Mouse (Mus musculus) kidney, postnatal 4 days (tissue): ENCODE measurements around the gene Birc5.

Experiments used
- DNase-seq, 2 experiments: peaks; one replicate each; pipeline ENCODE4 v3.0.0; 2021; ENCODE audit warnings: mixed read lengths in 2 of 2

Gene Birc5

GRCm38 (mm10) chr11:117888168-117888852 is 39.3 kb downstream of the Birc5 start:
- no peak for DNase-seq

- DNase-seq, result peak; percentile 71 to 78
These were observed 40.1 kb downstream of the Birc5 start for GRCm38 (mm10) chr11:117888853-117889822.

- DNase-seq, result peak in 1 of 2 experiments; percentile 19
These were observed 40.9 kb downstream of the Birc5 start for GRCm38 (mm10) chr11:117889887-117890340.

GRCm38 (mm10) chr11:117890519-117891282 is 41.6 kb downstream of the Birc5 start:
- DNase-seq, result peak; percentile 66 to 78

GRCm38 (mm10) chr11:117891581-117892175 is 42.6 kb downstream of the Birc5 start:
- no peak for DNase-seq

GRCm38 (mm10) chr11:117892199-117892598 is 43.1 kb downstream of the Birc5 start:
- peak; percentile 45 to 48 for DNase-seq

- DNase-seq, result no peak
These were observed 45.6 kb downstream of the Birc5 start for GRCm38 (mm10) chr11:117894676-117895075.

- DNase-seq, result no peak
These were observed 47.5 kb downstream of the Birc5 start for GRCm38 (mm10) chr11:117896533-117896932.

GRCm38 (mm10) chr11:117902282-117902681 is 53.2 kb downstream of the Birc5 start:
- no peak for DNase-seq

- DNase-seq, result no peak
These were observed 55.4 kb downstream of the Birc5 start for GRCm38 (mm10) chr11:117904442-117904841.
